Mouse (Mus musculus): ENCODE results near the gene Chst5.

DNA sequence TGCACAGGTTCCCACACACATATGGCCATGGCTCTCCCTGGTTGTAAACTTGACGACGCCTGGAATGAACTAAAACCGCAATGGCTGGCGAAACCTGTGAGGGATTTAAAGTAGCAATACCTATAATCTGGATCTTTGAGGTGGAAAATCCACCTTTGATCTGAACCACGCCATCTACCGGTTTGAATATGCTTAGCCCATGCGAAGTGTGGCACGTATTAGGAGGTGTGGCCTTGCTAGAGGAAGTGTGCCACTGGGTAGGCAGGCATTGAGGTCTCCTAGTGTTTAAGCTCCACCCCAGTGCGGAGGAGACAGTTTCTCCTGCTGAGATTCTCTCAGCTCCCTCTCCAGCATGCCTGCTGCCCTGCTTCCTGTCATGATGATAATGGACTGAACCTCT is 32.5 kb downstream of the Chst5 start:
- TF ChIP-seq CTCF (IDR thresholded peaks at IDR 0.05; ENCODE audit: extremely low read depth, insufficient read length, insufficient replicate concordance, low read depth, low read length) = no peak
- no peak for TF ChIP-seq POLR2A (IDR thresholded peaks at IDR 0.05; ENCODE audit: low read depth, low read length)
